In genomic region chr8:124923971-124924652, GRCm38 (mm10) we compare ENCODE assay signal across 16 mouse cellular contexts. TPM values are rescaled to one million over a fixed set of nuclear protein-coding genes. Genes with fewer than 3 reads are reported as not detected.
DNase-seq lines count a peak whose midpoint lies in the region; ATAC-seq and TF ChIP-seq lines count a peak whose summit lies in the region.
"Had no signal": no experiment of that assay in that cellular context is flagged by ENCODE, and none has a peak within 500 bp of the region (broad histone marks: within the 10 kb centered on the region; RNA-seq: fewer than 3 reads in every experiment).

No protein-coding gene starts in this region.

- H3K27ac ChIP-seq in embryonic facial prominence, embryonic 14.5 days (replicated peaks; ENCODE audit: low read depth, low read length): no peak overlapping the region
- no peak overlapping the region for H3K27ac ChIP-seq in embryonic facial prominence, embryonic 10.5 days (replicated peaks)
- no peak overlapping the region for H3K27ac ChIP-seq in liver, postnatal 0 days (ENCODE audit: low read depth)
- no peak overlapping the region for H3K27ac ChIP-seq in hindbrain, embryonic 13.5 days
- H3K27ac ChIP-seq: embryonic facial prominence, embryonic 15.5 days; hindbrain, embryonic 15.5 days; limb, embryonic 12.5 days; macrophage had no signal

- H3K9ac ChIP-seq in embryonic facial prominence, embryonic 14.5 days (ENCODE audit: low read depth, low read length): no peak overlapping the region
- H3K9ac ChIP-seq in liver, postnatal 0 days (replicated peaks): no peak overlapping the region
- no peak overlapping the region for H3K9ac ChIP-seq in hindbrain, embryonic 13.5 days
- H3K9ac ChIP-seq: embryonic facial prominence, embryonic 15.5 days; hindbrain, embryonic 15.5 days; limb, embryonic 12.5 days had no signal

- intact Hi-C loops in left cerebral cortex, postnatal 25 days (cut with DNase I): no loop called here

- no peak overlapping the region for H3K4me2 ChIP-seq in embryonic facial prominence, embryonic 14.5 days (ENCODE audit: low read depth, low read length)
- H3K4me2 ChIP-seq in liver, postnatal 0 days (ENCODE audit: low read depth, low read length): no peak overlapping the region
- no peak overlapping the region for H3K4me2 ChIP-seq in hindbrain, embryonic 13.5 days
- H3K4me2 ChIP-seq: embryonic facial prominence, embryonic 15.5 days; hindbrain, embryonic 15.5 days; limb, embryonic 12.5 days had no signal

- H3K4me1 ChIP-seq in embryonic facial prominence, embryonic 14.5 days (ENCODE audit: control insufficient read depth, insufficient read depth, low read length): no peaks in the 10 kb centered on the region
- peaks cover 14% of the 10 kb centered on the region for H3K4me1 ChIP-seq in embryonic facial prominence, embryonic 10.5 days
- H3K4me1 ChIP-seq in liver, postnatal 0 days (ENCODE audit: insufficient read depth): peaks cover 62% of the 10 kb centered on the region
- peaks cover 31% of the 10 kb centered on the region for H3K4me1 ChIP-seq in hindbrain, embryonic 13.5 days (replicated peaks)

- WGBS in embryonic facial prominence, embryonic 14.5 days: 86% methylated on average over 15 of the region's 15 CpGs
- WGBS in embryonic facial prominence, embryonic 10.5 days: 89% methylated on average over 15 of the region's 15 CpGs
- 76% methylated on average over 15 of the region's 15 CpGs for WGBS in liver, postnatal 0 days (ENCODE audit: insufficient replicate concordance)
- 80% methylated on average over 15 of the region's 15 CpGs for WGBS in hindbrain, embryonic 13.5 days

- no peak for TF ChIP-seq CTCF in liver, postnatal 0 days (IDR thresholded peaks at IDR 0.05; ENCODE audit: low read depth)

- ATAC-seq in embryonic facial prominence, embryonic 14.5 days (ENCODE audit: low read depth): no peak; the same call in 1 of the 2 replicates
- ATAC-seq in liver, postnatal 0 days: peak; percentile 13; the same call in 1 of the 2 replicates
- ATAC-seq in hindbrain, embryonic 13.5 days (ENCODE audit: low FRiP score): no peak

- no peaks in the 10 kb centered on the region for H3K27me3 ChIP-seq in embryonic facial prominence, embryonic 14.5 days (replicated peaks; ENCODE audit: control insufficient read depth, insufficient read depth, low read length)
- no peaks in the 10 kb centered on the region for H3K27me3 ChIP-seq in embryonic facial prominence, embryonic 10.5 days (replicated peaks; ENCODE audit: low read depth, poor library complexity, severe bottlenecking)
- H3K27me3 ChIP-seq in liver, postnatal 0 days (ENCODE audit: insufficient read depth, low read length): no peaks in the 10 kb centered on the region
- no peaks in the 10 kb centered on the region for H3K27me3 ChIP-seq in hindbrain, embryonic 13.5 days
- H3K27me3 ChIP-seq: CH12.LX; embryonic facial prominence, embryonic 15.5 days; hindbrain, embryonic 15.5 days; limb, embryonic 12.5 days had no signal

- no peak for TF ChIP-seq EP300 in liver, postnatal 0 days (IDR thresholded peaks at IDR 0.05; ENCODE audit: low read depth)

- H3K36me3 ChIP-seq in embryonic facial prominence, embryonic 14.5 days (ENCODE audit: control insufficient read depth, insufficient read depth, low read length): 0 out of 2 replicates have a peak, but pooled peaks cover 7% of the 10 kb centered on the region
- H3K36me3 ChIP-seq in embryonic facial prominence, embryonic 10.5 days (replicated peaks): peaks cover 49% of the 10 kb centered on the region
- H3K36me3 ChIP-seq in liver, postnatal 0 days (replicated peaks; ENCODE audit: insufficient read depth, low read length): no peaks in the 10 kb centered on the region
- peaks cover 23% of the 10 kb centered on the region for H3K36me3 ChIP-seq in hindbrain, embryonic 13.5 days
- H3K36me3 ChIP-seq: hindbrain, embryonic 15.5 days had no signal

- DNase-seq in embryonic facial prominence, embryonic 14.5 days (ENCODE audit: low spot score): peak; percentile 12
- DNase-seq in embryonic facial prominence, embryonic 10.5 days (ENCODE audit: low spot score): no peak
- no peak for DNase-seq in liver, postnatal 0 days
- no peak for DNase-seq in liver
- peak; percentile 68 to 78 for DNase-seq in gastrocnemius, adult 8-10 months (ENCODE audit: low spot score in 2 of 2)
- DNase-seq in skeletal muscle tissue, adult 2 months (ENCODE audit: low read depth, low spot score): peak; percentile 89
- no peak for DNase-seq in left cerebral cortex, postnatal 25 days (ENCODE audit: low spot score in 2 of 2)
- DNase-seq: cerebellum, adult 8-10 months; right cerebral cortex, adult 18-20 months had no signal

- no peaks in the 10 kb centered on the region for H3K9me3 ChIP-seq in embryonic facial prominence, embryonic 14.5 days (ENCODE audit: control insufficient read depth, low read length)
- no peaks in the 10 kb centered on the region for H3K9me3 ChIP-seq in embryonic facial prominence, embryonic 10.5 days
- H3K9me3 ChIP-seq in liver, postnatal 0 days (ENCODE audit: low read length): no peaks in the 10 kb centered on the region
- H3K9me3 ChIP-seq in hindbrain, embryonic 13.5 days: no peaks in the 10 kb centered on the region
- H3K9me3 ChIP-seq: embryonic facial prominence, embryonic 15.5 days; hindbrain, embryonic 15.5 days; limb, embryonic 12.5 days had no signal

- no peak overlapping the region for H3K4me3 ChIP-seq in embryonic facial prominence, embryonic 14.5 days (ENCODE audit: low read depth, low read length)
- H3K4me3 ChIP-seq in embryonic facial prominence, embryonic 10.5 days: no peak overlapping the region
- no peak overlapping the region for H3K4me3 ChIP-seq in liver, postnatal 0 days (ENCODE audit: low read depth, low read length)
- no peak overlapping the region for H3K4me3 ChIP-seq in hindbrain, embryonic 13.5 days
- H3K4me3 ChIP-seq: embryonic facial prominence, embryonic 15.5 days; hindbrain, embryonic 15.5 days; limb, embryonic 12.5 days; myocyte had no signal

RNA-seq across cellular contexts. Expression of gene Egln1, which starts 25.0 kb away (rescaled TPM):
- polyA plus RNA-seq in embryonic facial prominence, embryonic 14.5 days (2014; fragmentation: Nextera tagmentation; extraction: Ambion mirVana): 17.1 and 17.2 TPM in 2 replicates
- polyA plus RNA-seq in embryonic facial prominence, embryonic 10.5 days (2016; fragmentation: Nextera tagmentation; extraction: Ambion mirVana): 10.2 and 10.9 TPM in 2 replicates
- polyA plus RNA-seq in liver, postnatal 0 days (2015; fragmentation: Nextera tagmentation; extraction: Ambion mirVana): 3.2 and 3.3 TPM in 2 replicates
- total RNA-seq in gastrocnemius, adult 8-10 months (2022): 100 to 1,000 TPM; 170 to 209 (median 181) TPM
- 10 to 100 TPM; 67.3 to 67.5 TPM for total RNA-seq in left cerebral cortex, postnatal 25 days (2021)
- polyA plus RNA-seq in hindbrain, embryonic 13.5 days (2015; fragmentation: Nextera tagmentation; extraction: Ambion mirVana): 16.9 and 17.2 TPM in 2 replicates

RNA-seq across cellular contexts. Expression of gene Sprtn, which starts 26.4 kb away (rescaled TPM):
- 9.8 and 10.0 TPM in 2 replicates for polyA plus RNA-seq in embryonic facial prominence, embryonic 14.5 days (2014; fragmentation: Nextera tagmentation; extraction: Ambion mirVana)
- 9.5 and 10.3 TPM in 2 replicates for polyA plus RNA-seq in embryonic facial prominence, embryonic 10.5 days (2016; fragmentation: Nextera tagmentation; extraction: Ambion mirVana)
- polyA plus RNA-seq in liver, postnatal 0 days (2015; fragmentation: Nextera tagmentation; extraction: Ambion mirVana): 3.7 and 4.0 TPM in 2 replicates
- 1 to 10 TPM; 6.1 to 7.3 (median 6.5) TPM for total RNA-seq in gastrocnemius, adult 8-10 months (2022)
- total RNA-seq in left cerebral cortex, postnatal 25 days (2021): 10 to 100 TPM; 12.7 to 12.9 TPM
- 9.5 and 10.6 TPM in 2 replicates for polyA plus RNA-seq in hindbrain, embryonic 13.5 days (2015; fragmentation: Nextera tagmentation; extraction: Ambion mirVana)

RNA-seq across cellular contexts. Expression of gene Exoc8, which starts 26.6 kb away (rescaled TPM):
- polyA plus RNA-seq in embryonic facial prominence, embryonic 14.5 days (2014; fragmentation: Nextera tagmentation; extraction: Ambion mirVana): 5.4 and 7.2 TPM in 2 replicates
- 8.5 and 8.7 TPM in 2 replicates for polyA plus RNA-seq in embryonic facial prominence, embryonic 10.5 days (2016; fragmentation: Nextera tagmentation; extraction: Ambion mirVana)
- polyA plus RNA-seq in liver, postnatal 0 days (2015; fragmentation: Nextera tagmentation; extraction: Ambion mirVana): 2.7 and 2.8 TPM in 2 replicates
- 1 to 10 TPM; 7.8 to 8.1 (median 7.9) TPM for total RNA-seq in gastrocnemius, adult 8-10 months (2022)
- total RNA-seq in left cerebral cortex, postnatal 25 days (2021): 10 to 100 TPM; 36.2 to 38.9 TPM
- polyA plus RNA-seq in hindbrain, embryonic 13.5 days (2015; fragmentation: Nextera tagmentation; extraction: Ambion mirVana): 13.2 and 13.8 TPM in 2 replicates

Comparison
In these comparisons a context has a peak if more than half of its experiments do, and no peak if none do; other contexts are left out.
1. DNase-seq: peak in embryonic facial prominence, embryonic 14.5 days (single experiment), gastrocnemius, adult 8-10 months (2 of 2) and skeletal muscle tissue, adult 2 months (single experiment); none in embryonic facial prominence, embryonic 10.5 days (single experiment), liver, postnatal 0 days (single experiment), liver (single experiment) and left cerebral cortex, postnatal 25 days (0 of 2).